Mouse (Mus musculus): ENCODE data around the gene Med31. TPM values are rescaled to one million over a fixed set of nuclear protein-coding genes. Genes with fewer than 3 reads are reported as not detected.

The Med31 gene
- total and polyA plus RNA-seq, 3 experiments: 9.1 to 10.9 (median 9.6) TPM

- Histone ChIP-seq H3K79me2 (replicated peaks; ENCODE audit: control insufficient read depth, insufficient read depth, low read length) (peaks cover 8% of the 10 kb centered on the region; the same call in 1 of the 2 replicates), H3K4me3 (peak overlapping the region; percentile 73), H3K27ac (peak overlapping the region; percentile 78), H3K9ac (ENCODE audit: low read depth, low read length) (peak overlapping the region; percentile 79), H3K4me1 (ENCODE audit: control insufficient read depth, insufficient read depth, low read length) (peaks cover 7% of the 10 kb centered on the region), H3K36me3 (ENCODE audit: control insufficient read depth, insufficient read depth, low read length) (no peaks in the 10 kb centered on the region), H3K27me3 (ENCODE audit: control insufficient read depth, insufficient read depth, low read length) (no peaks in the 10 kb centered on the region)
- 7% methylated on average over 17 of the region's 17 CpGs for WGBS
- intact Hi-C loops (cut with DNase I): loop anchor here (2.0 kb wide), 1 partner anchor 155 kb away; no protein-coding TSS in a partner anchor
- no peak for DNase-seq
- no peak for TF ChIP-seq POLR2A (IDR thresholded peaks at IDR 0.05; ENCODE audit: insufficient read depth, low read depth, low read length)
Measured at GRCm38 (mm10) chr11:72207834-72208377, 7.5 kb downstream of the Med31 start.

GRCm38 (mm10) chr11:72207204-72207833 is 8.1 kb downstream of the Med31 start, which contains the start of the genes 4933427D14Rik and Txndc17:
Gene 4933427D14Rik, minus strand, starts transcription at chr11:72207459.
Gene Txndc17, plus strand, starts transcription at chr11:72207547.
- H3K36me3 ChIP-seq (ENCODE audit: control insufficient read depth, insufficient read depth, low read length): no peaks in the 10 kb centered on the region
- intact Hi-C loops (cut with DNase I): loop anchor here (2.0 kb wide), 1 partner anchor 155 kb away; no protein-coding TSS in a partner anchor
- TF ChIP-seq POLR2A (IDR thresholded peaks at IDR 0.05; ENCODE audit: insufficient read depth, low read depth, low read length) (peak; percentile 87), CTCF (IDR thresholded peaks at IDR 0.05) (no peak)
- H3K9ac ChIP-seq (ENCODE audit: low read depth, low read length): peak within 1 kb of the TSS; percentile 85
- peak within 1 kb of the TSS; percentile 73 for H3K4me3 ChIP-seq
- peak within 1 kb of the TSS; percentile 78 for H3K27ac ChIP-seq
- no peaks in the 10 kb centered on the region for H3K27me3 ChIP-seq (ENCODE audit: control insufficient read depth, insufficient read depth, low read length)
- peaks cover 8% of the 10 kb centered on the region; the same call in 1 of the 2 replicates for H3K79me2 ChIP-seq (replicated peaks; ENCODE audit: control insufficient read depth, insufficient read depth, low read length)
- peaks cover 7% of the 10 kb centered on the region for H3K4me1 ChIP-seq (ENCODE audit: control insufficient read depth, insufficient read depth, low read length)
- under 1% methylated on average over 42 of the region's 42 CpGs for WGBS
- DNase-seq: peak; percentile 92 to 93

- Histone ChIP-seq H3K79me2 (replicated peaks; ENCODE audit: control insufficient read depth, insufficient read depth, low read length) (peaks cover 8% of the 10 kb centered on the region; the same call in 1 of the 2 replicates), H3K36me3 (ENCODE audit: control insufficient read depth, insufficient read depth, low read length) (no peaks in the 10 kb centered on the region), H3K4me3 (peak within 1 kb of the TSS; percentile 73), H3K27ac (peak within 1 kb of the TSS; percentile 78), H3K27me3 (ENCODE audit: control insufficient read depth, insufficient read depth, low read length) (no peaks in the 10 kb centered on the region), H3K9ac (ENCODE audit: low read depth, low read length) (peak within 1 kb of the TSS; percentile 85), H3K4me1 (ENCODE audit: control insufficient read depth, insufficient read depth, low read length) (peaks cover 7% of the 10 kb centered on the region)
- 1% methylated on average over 43 of the region's 43 CpGs for WGBS
- DNase-seq: peak in 1 of 2 experiments; percentile 15
- intact Hi-C loops (cut with DNase I): loop anchor here (2.0 kb wide), 1 partner anchor 154 kb away; no protein-coding TSS in a partner anchor
- TF ChIP-seq POLR2A (IDR thresholded peaks at IDR 0.05; ENCODE audit: insufficient read depth, low read depth, low read length) (no peak), EP300 (IDR thresholded peaks at IDR 0.05; ENCODE audit: insufficient read depth, low read depth, low read length) (no peak), CTCF (IDR thresholded peaks at IDR 0.05) (peak; percentile 29)
Measured at GRCm38 (mm10) chr11:72206341-72207203, 8.8 kb downstream of the Med31 start, which contains the start of gene Gm43951. Gene Gm43951, minus strand, starts transcription at chr11:72206840.

GRCm38 (mm10) chr11:72205256-72205655 is 10.1 kb downstream of the Med31 start:
- Histone ChIP-seq H3K27ac (no peak overlapping the region), H3K4me1 (ENCODE audit: control insufficient read depth, insufficient read depth, low read length) (peaks cover 7% of the 10 kb centered on the region), H3K36me3 (ENCODE audit: control insufficient read depth, insufficient read depth, low read length) (no peaks in the 10 kb centered on the region), H3K79me2 (replicated peaks; ENCODE audit: control insufficient read depth, insufficient read depth, low read length) (peaks cover 8% of the 10 kb centered on the region; the same call in 1 of the 2 replicates), H3K4me3 (no peak overlapping the region), H3K27me3 (ENCODE audit: control insufficient read depth, insufficient read depth, low read length) (no peaks in the 10 kb centered on the region), H3K9ac (ENCODE audit: low read depth, low read length) (no peak overlapping the region)
- intact Hi-C loops (cut with DNase I): no loop called here
- no peak for TF ChIP-seq CTCF (IDR thresholded peaks at IDR 0.05)
- TF ChIP-seq POLR2A (IDR thresholded peaks at IDR 0.05; ENCODE audit: insufficient read depth, low read depth, low read length): no peak
- TF ChIP-seq EP300 (IDR thresholded peaks at IDR 0.05; ENCODE audit: insufficient read depth, low read depth, low read length): no peak
- no peak for DNase-seq
- WGBS: 77% methylated on average over 6 of the region's 6 CpGs

GRCm38 (mm10) chr11:72203440-72203839 is 12.0 kb downstream of the Med31 start:
- 80% methylated on average over 1 of the region's 1 CpGs for WGBS
- no peak overlapping the region for H3K9ac ChIP-seq (ENCODE audit: low read depth, low read length)
- peaks cover 8% of the 10 kb centered on the region; the same call in 1 of the 2 replicates for H3K79me2 ChIP-seq (replicated peaks; ENCODE audit: control insufficient read depth, insufficient read depth, low read length)

More at GRCm38 (mm10) chr11:72203440-72203839, 12.0 kb downstream of the Med31 start:
- H3K4me1 ChIP-seq (ENCODE audit: control insufficient read depth, insufficient read depth, low read length): peaks cover 7% of the 10 kb centered on the region
- TF ChIP-seq EP300 (IDR thresholded peaks at IDR 0.05; ENCODE audit: insufficient read depth, low read depth, low read length) (no peak), POLR2A (IDR thresholded peaks at IDR 0.05; ENCODE audit: insufficient read depth, low read depth, low read length) (no peak), CTCF (IDR thresholded peaks at IDR 0.05) (no peak)
- no peaks in the 10 kb centered on the region for H3K27me3 ChIP-seq (ENCODE audit: control insufficient read depth, insufficient read depth, low read length)
- DNase-seq: no peak
- H3K27ac ChIP-seq: no peak overlapping the region
- H3K36me3 ChIP-seq (ENCODE audit: control insufficient read depth, insufficient read depth, low read length): no peaks in the 10 kb centered on the region
- intact Hi-C loops (cut with DNase I): no loop called here
- H3K4me3 ChIP-seq: no peak overlapping the region

Data from heart, adult 2 months (tissue).